Mouse (Mus musculus): ENCODE measurements around the gene Riox1. TPM values are rescaled to one million over a fixed set of nuclear protein-coding genes. Genes with fewer than 3 reads are reported as not detected.

Riox1 gene
- polyA plus RNA-seq, 1 experiment = 13.0 TPM

DNA sequence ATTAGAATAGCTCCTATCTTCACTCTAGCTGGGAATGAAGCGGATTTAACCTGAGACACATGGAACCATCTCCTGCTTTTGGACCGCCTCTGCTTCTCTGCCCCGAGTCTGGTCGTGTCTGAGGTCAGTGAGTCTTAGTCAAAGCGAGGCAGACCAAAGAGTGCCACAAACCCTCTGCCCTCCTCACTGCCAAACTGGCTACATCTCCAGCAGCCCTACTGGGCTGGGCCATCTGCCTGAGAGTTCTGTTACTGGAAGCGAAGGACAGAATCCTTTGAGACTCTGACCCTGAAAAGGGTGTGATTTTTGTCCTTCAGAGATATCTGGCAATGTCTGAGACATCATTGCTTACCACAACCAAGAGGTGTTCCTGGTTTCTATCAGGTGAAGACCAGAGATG lies 28.5 kb downstream of the Riox1 start:
- Histone ChIP-seq H3K36me3 (ENCODE audit: control insufficient read depth, insufficient read depth, low read length, poor library complexity, severe bottlenecking) (no peaks in the 10 kb centered on the region), H3K9ac (ENCODE audit: low read depth, poor library complexity, severe bottlenecking) (no peak overlapping the region), H3K4me1 (ENCODE audit: control insufficient read depth, insufficient read depth, low read length) (no peaks in the 10 kb centered on the region), H3K4me3 (ENCODE audit: low read depth, low read length) (no peak overlapping the region), H3K27me3 (ENCODE audit: control insufficient read depth, insufficient read depth, low read length, poor library complexity, severe bottlenecking) (no peaks in the 10 kb centered on the region), H3K27ac (ENCODE audit: insufficient read depth, low read length) (no peak overlapping the region), H3K9me3 (replicated peaks; ENCODE audit: control insufficient read depth, insufficient read depth, low read length, poor library complexity, severe bottlenecking) (no peaks in the 10 kb centered on the region)
- no peak for TF ChIP-seq EP300 (IDR thresholded peaks at IDR 0.05; ENCODE audit: insufficient read depth, low read depth, low read length)
- TF ChIP-seq CTCF (IDR thresholded peaks at IDR 0.05; ENCODE audit: low read depth, low read length) = no peak
- TF ChIP-seq POLR2A (IDR thresholded peaks at IDR 0.05; ENCODE audit: insufficient read depth, low read length) = no peak

DNA sequence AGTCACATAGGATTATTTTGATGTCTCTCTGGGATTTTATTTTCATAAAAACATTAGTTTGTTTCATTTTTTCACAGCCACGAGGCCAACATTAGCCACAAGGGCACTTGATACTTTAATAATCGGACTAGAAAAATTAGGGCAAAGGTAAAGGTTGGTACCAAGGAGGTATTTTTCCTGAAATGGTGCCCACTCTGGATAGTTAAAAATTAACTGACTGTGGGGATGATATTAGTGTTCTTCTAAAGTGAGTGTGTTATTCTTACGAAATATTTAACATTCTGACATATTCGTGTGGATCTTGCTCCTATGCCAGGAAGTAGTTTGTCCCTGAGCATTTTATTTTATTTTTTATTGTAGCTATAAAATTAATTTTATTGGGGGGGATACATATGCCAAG lies 31.2 kb downstream of the Riox1 start:
- no peaks in the 10 kb centered on the region for H3K36me3 ChIP-seq (ENCODE audit: control insufficient read depth, insufficient read depth, low read length, poor library complexity, severe bottlenecking)
- H3K4me3 ChIP-seq (ENCODE audit: low read depth, low read length) = no peak overlapping the region
- no peak for TF ChIP-seq POLR2A (IDR thresholded peaks at IDR 0.05; ENCODE audit: insufficient read depth, low read length)
- no peak for TF ChIP-seq EP300 (IDR thresholded peaks at IDR 0.05; ENCODE audit: insufficient read depth, low read depth, low read length)
- no peak for TF ChIP-seq CTCF (IDR thresholded peaks at IDR 0.05; ENCODE audit: low read depth, low read length)
- H3K9ac ChIP-seq (ENCODE audit: low read depth, poor library complexity, severe bottlenecking) = no peak overlapping the region
- H3K9me3 ChIP-seq (replicated peaks; ENCODE audit: control insufficient read depth, insufficient read depth, low read length, poor library complexity, severe bottlenecking) = no peaks in the 10 kb centered on the region
- no peaks in the 10 kb centered on the region for H3K27me3 ChIP-seq (ENCODE audit: control insufficient read depth, insufficient read depth, low read length, poor library complexity, severe bottlenecking)
- no peaks in the 10 kb centered on the region for H3K4me1 ChIP-seq (ENCODE audit: control insufficient read depth, insufficient read depth, low read length)
- H3K27ac ChIP-seq (ENCODE audit: insufficient read depth, low read length) = no peak overlapping the region

DNA sequence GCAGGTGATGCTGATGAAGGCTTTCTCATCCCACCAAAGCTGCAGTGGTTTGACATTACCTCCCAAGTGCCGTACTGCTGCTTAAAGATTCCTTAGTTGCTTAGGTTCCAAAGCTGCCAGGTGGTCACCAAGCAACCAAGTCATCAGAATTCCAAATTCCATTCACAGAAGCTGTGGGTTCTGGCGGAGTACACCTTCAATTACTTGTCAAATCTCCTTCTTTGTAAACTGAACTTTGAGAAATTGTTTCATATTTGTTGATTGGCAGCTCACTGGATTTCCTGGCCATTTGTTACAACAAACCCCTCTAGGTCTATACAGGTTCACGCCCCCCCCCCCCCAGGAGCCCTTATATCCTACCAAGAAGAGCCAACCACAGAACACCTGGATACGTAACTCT lies 34.3 kb downstream of the Riox1 start, which contains the start of gene Heatr4:
TSS of gene Heatr4 (minus strand) at position 101 of the 400 bp plus-strand sequence.
- Histone ChIP-seq H3K9ac (ENCODE audit: low read depth, poor library complexity, severe bottlenecking) (no peak within 1 kb of the TSS), H3K27me3 (ENCODE audit: control insufficient read depth, insufficient read depth, low read length, poor library complexity, severe bottlenecking) (no peaks in the 10 kb centered on the region), H3K4me3 (ENCODE audit: low read depth, low read length) (no peak within 1 kb of the TSS), H3K4me1 (ENCODE audit: control insufficient read depth, insufficient read depth, low read length) (no peaks in the 10 kb centered on the region), H3K9me3 (replicated peaks; ENCODE audit: control insufficient read depth, insufficient read depth, low read length, poor library complexity, severe bottlenecking) (no peaks in the 10 kb centered on the region), H3K27ac (ENCODE audit: insufficient read depth, low read length) (no peak within 1 kb of the TSS), H3K36me3 (ENCODE audit: control insufficient read depth, insufficient read depth, low read length, poor library complexity, severe bottlenecking) (no peaks in the 10 kb centered on the region)
- no peak for TF ChIP-seq POLR2A (IDR thresholded peaks at IDR 0.05; ENCODE audit: insufficient read depth, low read length)
- TF ChIP-seq EP300 (IDR thresholded peaks at IDR 0.05; ENCODE audit: insufficient read depth, low read depth, low read length) = no peak
- no peak for TF ChIP-seq CTCF (IDR thresholded peaks at IDR 0.05; ENCODE audit: low read depth, low read length)

GRCm38 (mm10) chr12:83987242-83987582 lies 36.8 kb downstream of the Riox1 start:
- no peaks in the 10 kb centered on the region for H3K36me3 ChIP-seq (ENCODE audit: control insufficient read depth, insufficient read depth, low read length, poor library complexity, severe bottlenecking)
- no peak overlapping the region for H3K27ac ChIP-seq (ENCODE audit: insufficient read depth, low read length)
- no peak overlapping the region for H3K4me3 ChIP-seq (ENCODE audit: low read depth, low read length)
- TF ChIP-seq POLR2A (IDR thresholded peaks at IDR 0.05; ENCODE audit: insufficient read depth, low read length) (no peak), CTCF (IDR thresholded peaks at IDR 0.05; ENCODE audit: low read depth, low read length) (no peak), EP300 (IDR thresholded peaks at IDR 0.05; ENCODE audit: insufficient read depth, low read depth, low read length) (no peak)
- no peak overlapping the region for H3K9ac ChIP-seq (ENCODE audit: low read depth, poor library complexity, severe bottlenecking)
- no peaks in the 10 kb centered on the region for H3K27me3 ChIP-seq (ENCODE audit: control insufficient read depth, insufficient read depth, low read length, poor library complexity, severe bottlenecking)
- no peaks in the 10 kb centered on the region for H3K9me3 ChIP-seq (replicated peaks; ENCODE audit: control insufficient read depth, insufficient read depth, low read length, poor library complexity, severe bottlenecking)
- no peaks in the 10 kb centered on the region for H3K4me1 ChIP-seq (ENCODE audit: control insufficient read depth, insufficient read depth, low read length)

- no peaks in the 10 kb centered on the region for H3K27me3 ChIP-seq (ENCODE audit: control insufficient read depth, insufficient read depth, low read length, poor library complexity, severe bottlenecking)
- H3K27ac ChIP-seq (ENCODE audit: insufficient read depth, low read length) = no peak within 1 kb of the TSS
- TF ChIP-seq CTCF (IDR thresholded peaks at IDR 0.05; ENCODE audit: low read depth, low read length) = peak; percentile 21
- TF ChIP-seq EP300 (IDR thresholded peaks at IDR 0.05; ENCODE audit: insufficient read depth, low read depth, low read length) = no peak
- no peak for TF ChIP-seq POLR2A (IDR thresholded peaks at IDR 0.05; ENCODE audit: insufficient read depth, low read length)
- H3K4me3 ChIP-seq (ENCODE audit: low read depth, low read length) = peak within 1 kb of the TSS; percentile 70
- no peaks in the 10 kb centered on the region for H3K4me1 ChIP-seq (ENCODE audit: control insufficient read depth, insufficient read depth, low read length)
- no peaks in the 10 kb centered on the region for H3K9me3 ChIP-seq (replicated peaks; ENCODE audit: control insufficient read depth, insufficient read depth, low read length, poor library complexity, severe bottlenecking)
- no peaks in the 10 kb centered on the region for H3K36me3 ChIP-seq (ENCODE audit: control insufficient read depth, insufficient read depth, low read length, poor library complexity, severe bottlenecking)
- peak within 1 kb of the TSS; percentile 68 for H3K9ac ChIP-seq (ENCODE audit: low read depth, poor library complexity, severe bottlenecking)
These were observed 37.4 kb downstream of the Riox1 start, which contains the start of gene Acot2 for GRCm38 (mm10) chr12:83987583-83988441. TSS of gene Acot2 (plus strand) at chr12:83987861.

DNA sequence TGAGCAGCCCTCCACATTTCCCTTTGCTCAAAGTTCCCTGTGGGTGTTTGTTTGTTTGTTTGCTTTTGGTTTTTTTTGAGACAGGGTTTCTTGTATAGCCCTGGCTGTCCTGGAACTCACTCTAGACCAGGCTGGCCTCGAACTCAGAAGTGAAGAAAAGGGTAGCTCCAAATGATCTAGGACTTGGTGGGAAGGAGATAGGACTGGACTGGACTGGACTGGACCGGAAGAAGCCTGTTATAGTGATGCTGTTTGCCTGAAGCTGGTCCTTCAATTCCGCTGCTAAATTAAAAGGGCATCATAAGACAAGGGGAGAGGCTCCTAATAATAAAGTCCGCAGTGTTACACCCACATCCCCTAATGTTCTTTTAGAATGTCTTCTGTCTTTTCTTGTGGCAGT lies 38.1 kb downstream of the Riox1 start:
- H3K4me3 ChIP-seq (ENCODE audit: low read depth, low read length) = peak overlapping the region; percentile 70
- H3K9ac ChIP-seq (ENCODE audit: low read depth, poor library complexity, severe bottlenecking) = peak overlapping the region; percentile 68
- TF ChIP-seq EP300 (IDR thresholded peaks at IDR 0.05; ENCODE audit: insufficient read depth, low read depth, low read length) (no peak), CTCF (IDR thresholded peaks at IDR 0.05; ENCODE audit: low read depth, low read length) (no peak), POLR2A (IDR thresholded peaks at IDR 0.05; ENCODE audit: insufficient read depth, low read length) (no peak)
- H3K9me3 ChIP-seq (replicated peaks; ENCODE audit: control insufficient read depth, insufficient read depth, low read length, poor library complexity, severe bottlenecking) = no peaks in the 10 kb centered on the region
- no peaks in the 10 kb centered on the region for H3K36me3 ChIP-seq (ENCODE audit: control insufficient read depth, insufficient read depth, low read length, poor library complexity, severe bottlenecking)
- no peak overlapping the region for H3K27ac ChIP-seq (ENCODE audit: insufficient read depth, low read length)
- no peaks in the 10 kb centered on the region for H3K27me3 ChIP-seq (ENCODE audit: control insufficient read depth, insufficient read depth, low read length, poor library complexity, severe bottlenecking)
- no peaks in the 10 kb centered on the region for H3K4me1 ChIP-seq (ENCODE audit: control insufficient read depth, insufficient read depth, low read length)
